Mouse (Mus musculus): Measurements from ENCODE around the gene Aldh16a1. TPM values are rescaled to one million over a fixed set of nuclear protein-coding genes. Genes with fewer than 3 reads are reported as not detected.

The Aldh16a1 gene
- total RNA-seq, 4 experiments from 2014 or later = 16.9 to 18.6 (median 17.6) TPM

GRCm38 (mm10) chr7:45092828-45093515, 61.4 kb downstream of the Aldh16a1 start:
- no peak for DNase-seq (ENCODE audit: low spot score in 2 of 2)

GRCm38 (mm10) chr7:45092048-45092447, 62.3 kb downstream of the Aldh16a1 start, which contains the start of gene Rcn3:
Gene Rcn3 (minus strand): TSS chr7:45092221.
- no peak for DNase-seq (ENCODE audit: low spot score in 2 of 2)

GRCm38 (mm10) chr7:45091001-45091990, 63.1 kb downstream of the Aldh16a1 start:
- no peak for DNase-seq (ENCODE audit: low spot score in 2 of 2)

Small RNAs within 50 kb of the gene (microRNA-seq; reads per million reads assigned to microRNA genes)
- gene Mir150 (875 to 1,234 reads per million in 2 experiments), gene Mir5121 (8.3 to 16.9 reads per million in 2 experiments), gene Mir7055 (1.5 to 3.8 reads per million in 2 experiments)

Other genes starting within 250 kb of the Aldh16a1 start
- 100 to 1,000 TPM; 274 to 323 (median 303) TPM for gene Ap2a1, start 225.1 kb downstream of the Aldh16a1 start, total RNA-seq (2022)
- under 1 TPM; 0.37 to 0.85 (median 0.67) TPM for gene Tsks, start 211.4 kb downstream of the Aldh16a1 start, total RNA-seq (2022)
- 100 to 1,000 TPM; 123 to 144 (median 137) TPM for gene Cpt1c, start 179.7 kb downstream of the Aldh16a1 start, total RNA-seq (2022)
- gene Prmt1, start 168.0 kb downstream of the Aldh16a1 start, total RNA-seq (2022) = 100 to 1,000 TPM; 167 to 173 (median 172) TPM
- 10 to 100 TPM; 42.1 to 52.0 (median 45.0) TPM for gene Irf3, start 156.9 kb downstream of the Aldh16a1 start, total RNA-seq (2022)
- 1 to 10 TPM; 2.3 to 6.1 (median 4.3) TPM for gene Bcl2l12, start 155.9 kb downstream of the Aldh16a1 start, total RNA-seq (2022)
- 100 to 1,000 TPM; 163 to 173 (median 167) TPM for gene Scaf1, start 138.2 kb downstream of the Aldh16a1 start, total RNA-seq (2022)
- 10 to 100 TPM; 13.7 to 16.8 (median 15.2) TPM for gene Rras, start 136.6 kb downstream of the Aldh16a1 start, total RNA-seq (2022)
- 10 to 100 TPM; 72.9 to 75.3 (median 73.6) TPM for gene Prr12, start 101.7 kb downstream of the Aldh16a1 start, total RNA-seq (2022)
- 10 to 100 TPM; 42.2 to 53.5 (median 49.8) TPM for gene Nosip, start 92.2 kb downstream of the Aldh16a1 start, total RNA-seq (2022)
- 1 to 10 TPM; 6.5 to 7.6 (median 6.9) TPM for gene Prrg2, start 91.9 kb downstream of the Aldh16a1 start, total RNA-seq (2022)
- gene Rcn3, start 62.4 kb downstream of the Aldh16a1 start, total RNA-seq (2022) = 10 to 100 TPM in 3 of 4 experiments, 1 to 10 TPM in 1; 9.9 to 13.9 (median 10.6) TPM
- 10 to 100 TPM; 16.8 to 23.4 (median 20.1) TPM for gene Fcgrt, start 50.7 kb downstream of the Aldh16a1 start, total RNA-seq (2022)
- 100 to 1,000 TPM; 439 to 619 (median 513) TPM for gene Rps11, start 30.1 kb downstream of the Aldh16a1 start, total RNA-seq (2022)
- gene Rpl13a, start 25.8 kb downstream of the Aldh16a1 start, total RNA-seq (2022) = 1,000 to 10,000 TPM in 1 of 4 experiments, 100 to 1,000 TPM in 3; 731 to 1,022 (median 859) TPM
- gene Gm45713, start 18.4 kb downstream of the Aldh16a1 start, total RNA-seq (2022) = not detected
- 10 to 100 TPM; 10.0 to 12.0 (median 10.4) TPM for gene Flt3l, start 18.2 kb downstream of the Aldh16a1 start, total RNA-seq (2022)
- 10 to 100 TPM; 37.5 to 56.7 (median 46.3) TPM for gene Pih1d1, start 281 bp downstream of the Aldh16a1 start, total RNA-seq (2022)
- gene Slc17a7, start 9.4 kb upstream of the Aldh16a1 start, total RNA-seq (2022) = 1,000 to 10,000 TPM; 1,166 to 1,245 (median 1,206) TPM
- under 1 TPM in 2 of 4 experiments, not detected in 2; 0.20 to 0.51 TPM for gene Gfy, start 25.0 kb upstream of the Aldh16a1 start, total RNA-seq (2022)
- gene Pth2, start 26.4 kb upstream of the Aldh16a1 start, total RNA-seq (2022) = not detected
- 1 to 10 TPM; 2.5 to 4.8 (median 3.6) TPM for gene Ccdc155, start 50.3 kb upstream of the Aldh16a1 start, total RNA-seq (2022)
- 1 to 10 TPM; 2.1 to 3.3 (median 2.6) TPM for gene Dkkl1, start 57.6 kb upstream of the Aldh16a1 start, total RNA-seq (2022)
- 1 to 10 TPM; 2.2 to 5.4 (median 3.7) TPM for gene Tead2, start 61.2 kb upstream of the Aldh16a1 start, total RNA-seq (2022)
- gene Cd37, start 84.5 kb upstream of the Aldh16a1 start, total RNA-seq (2022) = 10 to 100 TPM in 2 of 4 experiments, 1 to 10 TPM in 2; 6.3 to 34.1 (median 18.1) TPM
- gene Slc6a16, start 86.5 kb upstream of the Aldh16a1 start, total RNA-seq (2022) = 1 to 10 TPM; 1.9 to 3.4 (median 2.6) TPM
- gene Slc6a21, start 122.9 kb upstream of the Aldh16a1 start, total RNA-seq (2022) = not detected
- gene Trpm4, start 179.2 kb upstream of the Aldh16a1 start, total RNA-seq (2022) = 10 to 100 TPM; 16.0 to 25.6 (median 19.4) TPM
- gene Hrc, start 180.7 kb upstream of the Aldh16a1 start, total RNA-seq (2022) = under 1 TPM in 2 of 4 experiments, not detected in 2; 0.21 to 0.39 TPM
- 100 to 1,000 TPM; 123 to 143 (median 133) TPM for gene Ppfia3, start 212.4 kb upstream of the Aldh16a1 start, total RNA-seq (2022)
- 100 to 1,000 TPM; 131 to 156 (median 140) TPM for gene Lin7b, start 216.0 kb upstream of the Aldh16a1 start, total RNA-seq (2022)
- 100 to 1,000 TPM; 387 to 503 (median 439) TPM for gene Snrnp70, start 241.2 kb upstream of the Aldh16a1 start, total RNA-seq (2022)